In the genomic region with DNA sequence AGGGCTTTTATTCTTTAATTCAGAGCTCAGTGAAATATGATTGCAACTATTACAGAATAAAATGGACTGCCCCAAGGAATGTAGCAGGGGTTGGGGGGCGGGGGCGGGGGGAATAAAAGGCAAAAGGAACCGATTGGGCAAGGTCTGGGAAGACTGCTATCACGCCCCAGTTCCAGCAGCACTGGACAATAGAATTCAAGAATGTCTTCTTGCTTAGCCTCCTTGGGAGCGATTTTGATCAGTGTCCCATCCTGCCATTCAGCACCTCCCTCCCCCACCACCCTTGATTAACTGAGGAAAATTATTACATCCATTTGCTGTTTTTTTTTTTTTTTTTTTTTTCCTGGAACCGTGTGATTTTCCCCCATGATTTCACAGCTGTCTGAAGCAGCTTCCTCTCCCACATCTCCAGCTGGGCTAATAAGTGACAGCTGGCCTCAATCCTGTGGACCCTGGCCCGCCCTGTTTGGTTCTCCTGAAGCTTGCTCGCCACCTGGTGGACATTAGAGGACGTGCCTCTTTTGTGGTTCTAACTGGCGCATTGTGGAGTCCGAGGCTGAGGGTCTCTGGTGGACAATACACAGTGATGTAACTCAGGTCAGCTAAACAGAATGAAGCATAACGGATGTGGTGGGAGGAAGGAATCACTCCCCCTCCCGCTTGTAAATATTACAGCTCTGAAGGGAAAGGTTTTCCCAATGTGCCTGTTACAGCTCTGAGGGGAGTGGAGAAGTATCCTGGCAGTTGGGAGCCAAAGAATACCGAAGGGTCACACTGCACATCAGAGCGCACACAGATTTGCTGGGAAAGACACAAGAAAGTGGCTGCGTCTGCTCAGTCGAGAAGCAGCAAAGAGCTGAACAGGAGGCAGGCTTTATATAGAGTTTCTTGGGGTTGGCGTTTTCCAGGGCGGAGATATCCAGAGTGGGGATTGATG, we compare ENCODE assay signal across 8 mouse cellular contexts. TPM values are rescaled to one million over a fixed set of nuclear protein-coding genes. Genes with fewer than 3 reads are reported as not detected.
DNase-seq lines count a peak whose midpoint lies in the region; ATAC-seq and TF ChIP-seq lines count a peak whose summit lies in the region.

No protein-coding gene starts in this region.

- DNase-seq in CH12.LX (ENCODE audit: extremely low read depth) = peak; percentile 27
- peak; percentile 93 for DNase-seq in forebrain, embryonic 14.5 days (ENCODE audit: low spot score)
- peak; percentile 82 to 87 for DNase-seq in heart, postnatal 14 days
- DNase-seq in layer of hippocampus, adult 11-12 months (ENCODE audit: low spot score) = peak; percentile 74
- peak; percentile 64 to 76 for DNase-seq in lung, adult 18-20 months
- DNase-seq in thymus, adult 2 months = peak; percentile 54

- peak; percentile 52; the same call in 1 of the 2 replicates for ATAC-seq in cerebellum, adult (ENCODE audit: insufficient number of reproducible peaks, low FRiP score, low TSS enrichment)
- ATAC-seq in forebrain, embryonic 14.5 days = peak; percentile 96

- peak; percentile 26 for TF ChIP-seq RAD21 in CH12.LX (IDR thresholded peaks at IDR 0.05; ENCODE audit: low read depth, low read length)

- H3K9ac ChIP-seq in CH12.LX (ENCODE audit: insufficient read depth, low read depth) = no peak overlapping the region
- no peak overlapping the region for H3K9ac ChIP-seq in forebrain, embryonic 14.5 days (ENCODE audit: low read length)

- in situ Hi-C loops in CH12.LX (cut with MboI; ENCODE audit: low pct_ligation_motif_present, low pct_unique_long_range_greater_than_20kb, low sequenced_read_pairs) = loop anchor here (25.0 kb wide), 1 partner anchor 198 kb away; a partner anchor contains a TSS

- TF ChIP-seq CTCF in CH12.LX (conservative IDR thresholded peaks at IDR 0.05 in 1 of 2, IDR thresholded peaks at IDR 0.05 in 1 of 2; ENCODE audit: low read depth in 2 of 2, low read length in 2 of 2) = peak in 1 of 2 experiments; percentile 43; a peak in 2 of 4 replicates
- TF ChIP-seq CTCF in olfactory bulb, adult 2 months (IDR thresholded peaks at IDR 0.05; ENCODE audit: insufficient read depth, low read depth, low read length) = peak; percentile 90
- peak; percentile 83; the same call in 1 of the 2 replicates for TF ChIP-seq CTCF in thymus, adult 2 months (IDR thresholded peaks at IDR 0.05; ENCODE audit: borderline replicate concordance, control insufficient read depth, extremely low read depth, insufficient read depth, low read length, poor library complexity)

- dilution Hi-C loops in CH12.LX (cut with MboI; ENCODE audit: extremely low pct_ligation_motif_present, extremely low pct_unique_long_range_greater_than_20kb, low sequenced_read_pairs) = no loop called here

- 38% methylated on average over 19 of the region's 19 CpGs for WGBS in forebrain, embryonic 14.5 days
- WGBS in olfactory bulb, adult 2 months = 29% methylated on average over 19 of the region's 19 CpGs
- 48% methylated on average over 19 of the region's 19 CpGs for WGBS in thymus, adult 2 months

- H3K36me3 ChIP-seq in CH12.LX (replicated peaks in 1 of 2; ENCODE audit: control insufficient read depth in 1 of 2, insufficient read depth in 1 of 2, low read length in 1 of 2) = no peaks in the 10 kb centered on the region
- H3K36me3 ChIP-seq in forebrain, embryonic 14.5 days (ENCODE audit: control insufficient read depth, insufficient read depth, low read length) = no peaks in the 10 kb centered on the region
- no peaks in the 10 kb centered on the region for H3K36me3 ChIP-seq in thymus, adult 2 months (ENCODE audit: control insufficient read depth, insufficient read depth, low read length)

- no peaks in the 10 kb centered on the region for H3K4me1 ChIP-seq in CH12.LX (ENCODE audit: control insufficient read depth in 1 of 2, insufficient read depth in 2 of 2)
- H3K4me1 ChIP-seq in forebrain, embryonic 14.5 days (ENCODE audit: control insufficient read depth, insufficient read depth, low read length) = no peaks in the 10 kb centered on the region
- H3K4me1 ChIP-seq in olfactory bulb, adult 2 months (ENCODE audit: control insufficient read depth, insufficient read depth, low read length) = peaks cover 2% of the 10 kb centered on the region
- no peaks in the 10 kb centered on the region for H3K4me1 ChIP-seq in thymus, adult 2 months (replicated peaks; ENCODE audit: control insufficient read depth, insufficient read depth, low read length)

- no peak for TF ChIP-seq POLR2A in CH12.LX (IDR thresholded peaks at IDR 0.05; ENCODE audit: low read depth, low read length)
- TF ChIP-seq POLR2A in olfactory bulb, adult 2 months (IDR thresholded peaks at IDR 0.05; ENCODE audit: insufficient read depth, low read depth, low read length) = no peak
- TF ChIP-seq POLR2A in thymus, adult 2 months (IDR thresholded peaks at IDR 0.05; ENCODE audit: control insufficient read depth, extremely low read depth, insufficient read depth, low read length, poor library complexity) = no peak

- no peaks in the 10 kb centered on the region for H3K79me2 ChIP-seq in CH12.LX (replicated peaks; ENCODE audit: control insufficient read depth, extremely low read depth, insufficient read depth, poor library complexity, severe bottlenecking)

- H3K4me2 ChIP-seq in CH12.LX (ENCODE audit: insufficient read depth, low read depth, poor library complexity, severe bottlenecking) = no peak overlapping the region
- no peak overlapping the region for H3K4me2 ChIP-seq in forebrain, embryonic 14.5 days (ENCODE audit: low read length)

- H3K9me3 ChIP-seq in CH12.LX (replicated peaks; ENCODE audit: low read length) = peaks cover 35% of the 10 kb centered on the region
- no peaks in the 10 kb centered on the region for H3K9me3 ChIP-seq in forebrain, embryonic 14.5 days (replicated peaks; ENCODE audit: control insufficient read depth, low read length)

- H3K27me3 ChIP-seq in CH12.LX (replicated peaks) = no peaks in the 10 kb centered on the region
- no peaks in the 10 kb centered on the region for H3K27me3 ChIP-seq in forebrain, embryonic 14.5 days (replicated peaks; ENCODE audit: control insufficient read depth, insufficient read depth, low read length)
- H3K27me3 ChIP-seq in thymus, adult 2 months (ENCODE audit: control insufficient read depth, insufficient read depth, low read length) = no peaks in the 10 kb centered on the region

- H3K27ac ChIP-seq in CH12.LX (ENCODE audit: insufficient read depth, low read depth) = no peak overlapping the region
- no peak overlapping the region for H3K27ac ChIP-seq in forebrain, embryonic 14.5 days (ENCODE audit: low read depth, low read length)
- no peak overlapping the region for H3K27ac ChIP-seq in olfactory bulb, adult 2 months (ENCODE audit: insufficient read depth, low read depth, low read length)
- no peak overlapping the region for H3K27ac ChIP-seq in thymus, adult 2 months (ENCODE audit: control insufficient read depth, insufficient read depth, low read length)

- intact Hi-C loops in heart, postnatal 14 days (cut with DNase I) = loop anchor here (2.0 to 5.0 kb wide), 2 partner anchors 196 to 448 kb away; no protein-coding TSS in a partner anchor

- no peak for TF ChIP-seq EP300 in CH12.LX (IDR thresholded peaks at IDR 0.05; ENCODE audit: low read length)

- no peak overlapping the region for H3K4me3 ChIP-seq in CH12.LX (replicated peaks in 1 of 3; ENCODE audit: low read depth in 2 of 3, low read length in 2 of 3, poor library complexity in 1 of 3)
- no peak overlapping the region for H3K4me3 ChIP-seq in forebrain, embryonic 14.5 days (ENCODE audit: low read depth, low read length)
- H3K4me3 ChIP-seq in olfactory bulb, adult 2 months (ENCODE audit: insufficient read depth, low read depth, low read length) = no peak overlapping the region
- H3K4me3 ChIP-seq in thymus, adult 2 months (ENCODE audit: control insufficient read depth, insufficient read depth, low read length) = no peak overlapping the region

TF ChIP-seq in CH12.LX, 34 proteins besides CTCF, POLR2A, EP300 and RAD21:
- TF ChIP-seq SMC3 (IDR thresholded peaks at IDR 0.05; ENCODE audit: low read depth, low read length) (peak; percentile 32), TCF12 (IDR thresholded peaks at IDR 0.05; ENCODE audit: low read depth, low read length) (no peak), JUN (IDR thresholded peaks at IDR 0.05; ENCODE audit: insufficient read depth, low read depth, low read length) (no peak), ZC3H11A (IDR thresholded peaks at IDR 0.05; ENCODE audit: low read depth, low read length) (no peak)
TF ChIP-seq in CH12.LX: peak in this region for 1.

RNA-seq across cellular contexts. Expression of a gene that starts 42.1 kb away (rescaled TPM):
- total RNA-seq in CH12.LX (2012; rRNA removed) = not detected in 2 replicates
- not detected in 2 replicates for total RNA-seq in CH12.LX (2014; rRNA removed)
- not detected in 2 replicates for polyA plus RNA-seq in CH12.LX (2012; ENCODE audit: insufficient read length, low read depth)
- polyA plus RNA-seq in forebrain, embryonic 14.5 days (2014; fragmentation: Nextera tagmentation; extraction: Ambion mirVana) = not detected in 2 replicates
- not detected for total RNA-seq in heart, postnatal 14 days (2021)
- not detected in 2 replicates for polyA plus RNA-seq in olfactory bulb, adult 2 months (2012; ENCODE audit: insufficient read depth, insufficient read length, low replicate concordance, missing spikeins)
- polyA plus RNA-seq in thymus, adult 2 months (2012; rRNA removed) = 1.0 and 1.7 TPM in 2 replicates

Comparison
In these comparisons a context has a peak if more than half of its experiments do, and no peak if none do; other contexts are left out.
1. DNase-seq: peak in every context shown above with its lines; median percentile 93 in forebrain, embryonic 14.5 days; 84 in heart, postnatal 14 days; 74 in layer of hippocampus, adult 11-12 months; 70 in lung, adult 18-20 months; 54 in thymus, adult 2 months; 27 in CH12.LX.